Comparison of ENCODE assay signal across 20 mouse cellular contexts in genomic region chr9:65700504-65700903, GRCm38 (mm10). TPM values are rescaled to one million over a fixed set of nuclear protein-coding genes. Genes with fewer than 3 reads are reported as not detected.
A peak's percentile ranks its signal among the peaks of the same experiment; 100 is the strongest.
DNase-seq lines count a peak whose midpoint lies in the region; ATAC-seq and TF ChIP-seq lines count a peak whose summit lies in the region.
"Had no signal": no experiment of that assay in that cellular context is flagged by ENCODE, and none has a peak within 500 bp of the region (broad histone marks: within the 10 kb centered on the region; RNA-seq: fewer than 3 reads in every experiment).

No protein-coding gene starts in this region.

- 88% methylated on average over 6 of the region's 6 CpGs for WGBS in midbrain, embryonic 15.5 days
- 82% methylated on average over 6 of the region's 6 CpGs for WGBS in midbrain, postnatal 0 days

- H3K9me3 ChIP-seq in midbrain, embryonic 15.5 days: no peaks in the 10 kb centered on the region
- no peaks in the 10 kb centered on the region for H3K9me3 ChIP-seq in midbrain, postnatal 0 days (ENCODE audit: low read length)
- H3K9me3 ChIP-seq: embryonic facial prominence, embryonic 10.5 days; embryonic facial prominence, embryonic 12.5 days; forebrain, embryonic 13.5 days; forebrain, embryonic 15.5 days had no signal

- ATAC-seq in midbrain, embryonic 15.5 days (replicated peaks): no peak
- ATAC-seq in midbrain, postnatal 0 days (ENCODE audit: low FRiP score): no peak
- ATAC-seq in megakaryocyte-erythroid progenitor cell, adult 5-6 weeks (replicated peaks; ENCODE audit: low FRiP score, low TSS enrichment, poor library complexity, severe bottlenecking): peak; percentile 42
- ATAC-seq: activated CD4-positive, CD25-positive, alpha-beta regulatory T cell, adult 4 months; forebrain, embryonic 13.5 days; forebrain, embryonic 15.5 days; forebrain, postnatal 0 days had no signal

- H3K4me2 ChIP-seq in midbrain, embryonic 15.5 days: no peak overlapping the region
- no peak overlapping the region for H3K4me2 ChIP-seq in midbrain, postnatal 0 days (ENCODE audit: low read depth, low read length, poor library complexity, severe bottlenecking)
- H3K4me2 ChIP-seq: embryonic facial prominence, embryonic 12.5 days; forebrain, embryonic 13.5 days; forebrain, embryonic 15.5 days had no signal

- DNase-seq in midbrain, postnatal 0 days (ENCODE audit: low spot score): no peak
- DNase-seq in MEL-GATA-1-ER (ENCODE audit: extremely low read depth, low read depth): peak; percentile 50
- DNase-seq in T-cell, adult 2 months (ENCODE audit: low spot score): no peak
- DNase-seq in adrenal gland, postnatal 4 days (ENCODE audit: low spot score in 2 of 2): no peak
- DNase-seq: adrenal gland, adult 8-10 months; adrenal gland, postnatal 14 days; adrenal gland, postnatal 36 days; cerebellum, adult 11 months; cerebellum, adult 18-20 months; cerebellum, adult 8-10 months; cerebellum, adult 9-11 months; cerebellum, postnatal 14 days; forebrain, postnatal 0 days had no signal

- 0 out of 2 replicates have a peak, but pooled peaks cover 4% of the 10 kb centered on the region for H3K4me1 ChIP-seq in midbrain, embryonic 15.5 days
- H3K4me1 ChIP-seq in midbrain, postnatal 0 days (ENCODE audit: insufficient read depth, low read length): no peaks in the 10 kb centered on the region
- H3K4me1 ChIP-seq: embryonic facial prominence, embryonic 10.5 days; embryonic facial prominence, embryonic 12.5 days had no signal

- H3K36me3 ChIP-seq in midbrain, embryonic 15.5 days (replicated peaks): peaks cover 16% of the 10 kb centered on the region; the same call in 1 of the 2 replicates
- H3K36me3 ChIP-seq in midbrain, postnatal 0 days (ENCODE audit: insufficient read depth, low read length): peaks cover 34% of the 10 kb centered on the region

- no peak overlapping the region for H3K9ac ChIP-seq in midbrain, embryonic 15.5 days
- H3K9ac ChIP-seq in midbrain, postnatal 0 days (replicated peaks; ENCODE audit: low read length, poor library complexity, severe bottlenecking): no peak overlapping the region
- H3K9ac ChIP-seq: embryonic facial prominence, embryonic 12.5 days; forebrain, embryonic 13.5 days; forebrain, embryonic 15.5 days; forebrain, postnatal 0 days had no signal

- no peak for TF ChIP-seq CTCF in midbrain, postnatal 0 days (IDR thresholded peaks at IDR 0.05)

- H3K27ac ChIP-seq in midbrain, embryonic 15.5 days: 0 out of 2 replicates have a peak overlapping the region, but pooled peaks have one; percentile 30
- no peak overlapping the region for H3K27ac ChIP-seq in midbrain, postnatal 0 days (ENCODE audit: low read depth, low read length)
- H3K27ac ChIP-seq: embryonic facial prominence, embryonic 10.5 days; embryonic facial prominence, embryonic 12.5 days; forebrain, embryonic 13.5 days; forebrain, embryonic 15.5 days had no signal

- no peak overlapping the region for H3K4me3 ChIP-seq in midbrain, embryonic 15.5 days
- no peak overlapping the region for H3K4me3 ChIP-seq in midbrain, postnatal 0 days (ENCODE audit: low read depth, low read length)
- H3K4me3 ChIP-seq: embryonic facial prominence, embryonic 10.5 days; embryonic facial prominence, embryonic 12.5 days; forebrain, embryonic 13.5 days; forebrain, embryonic 15.5 days had no signal

- no peaks in the 10 kb centered on the region for H3K27me3 ChIP-seq in midbrain, embryonic 15.5 days (replicated peaks)
- no peaks in the 10 kb centered on the region for H3K27me3 ChIP-seq in midbrain, postnatal 0 days (ENCODE audit: insufficient read depth, low read length)
- H3K27me3 ChIP-seq: embryonic facial prominence, embryonic 12.5 days; forebrain, embryonic 13.5 days; forebrain, embryonic 15.5 days had no signal

RNA-seq across cellular contexts. Expression of gene Oaz2, which starts 32.7 kb away (rescaled TPM):
- polyA plus RNA-seq in midbrain, embryonic 15.5 days (2015; fragmentation: Nextera tagmentation; extraction: Ambion mirVana): 401 and 421 TPM in 2 replicates
- 252 and 274 TPM in 2 replicates for total RNA-seq in midbrain, postnatal 0 days (2014; rRNA removed)
- polyA plus RNA-seq in midbrain, postnatal 0 days (2015; fragmentation: Nextera tagmentation; extraction: Ambion mirVana): 382 and 399 TPM in 2 replicates
- 22.1 and 23.4 TPM in 2 replicates for total RNA-seq in megakaryocyte-erythroid progenitor cell, adult 5-6 weeks (2014; fragmentation: Nextera tagmentation)
- 34.7 and 36.1 TPM in 2 replicates for total RNA-seq in megakaryocyte-erythroid progenitor cell, adult 5-6 weeks (2017)
- total RNA-seq in adrenal gland, postnatal 4 days (2021): 100 to 1,000 TPM; 173 to 180 TPM
